1 mouse cellular context compared by ENCODE assay signal in the genomic region with DNA sequence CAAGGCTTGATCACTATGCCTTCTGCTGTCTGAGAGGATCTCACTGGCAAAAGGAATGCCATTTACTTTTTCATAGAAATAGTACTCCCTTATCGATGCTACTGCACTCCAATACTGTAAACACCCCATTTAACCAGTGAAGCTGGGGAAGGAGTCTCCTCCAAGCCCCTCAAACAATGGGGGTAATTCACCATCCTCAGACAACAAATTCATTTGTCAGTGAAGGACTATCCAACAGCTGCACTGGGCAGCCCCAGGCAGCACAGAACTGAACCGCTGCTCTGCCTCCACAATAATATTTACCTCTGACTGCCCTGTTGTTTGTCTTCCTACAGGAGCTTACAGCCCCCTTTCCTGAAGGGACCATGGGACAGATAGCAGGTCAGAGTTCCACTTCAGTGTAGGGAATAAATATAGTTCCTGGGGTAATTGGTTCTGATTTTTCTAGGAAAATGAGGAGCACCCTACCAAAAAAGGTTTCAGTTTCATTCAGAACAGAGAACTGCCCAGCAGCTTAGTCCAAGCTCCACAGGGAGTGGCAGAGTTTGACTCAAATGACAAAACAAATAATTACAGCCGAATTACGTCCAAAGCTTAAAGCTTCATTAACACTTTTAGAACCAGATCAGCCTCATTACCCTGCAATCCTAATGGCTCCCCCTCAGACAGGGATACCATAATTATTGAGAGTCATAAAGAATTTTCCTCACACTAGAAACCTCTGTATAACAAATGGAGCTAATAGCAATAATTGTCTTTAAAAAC.
TF ChIP-seq lines count a peak whose summit lies in the region.

No protein-coding gene starts in this region.

TF ChIP-seq in CH12.LX, 34 proteins besides CTCF, POLR2A, EP300 and RAD21:
- TF ChIP-seq E2F4 (IDR thresholded peaks at IDR 0.05; ENCODE audit: insufficient replicate concordance, low read depth, low read length) (no peak), ZC3H11A (IDR thresholded peaks at IDR 0.05; ENCODE audit: low read depth, low read length) (no peak), ZMIZ1 (IDR thresholded peaks at IDR 0.05; ENCODE audit: low read depth, low read length) (no peak), SIN3A (IDR thresholded peaks at IDR 0.05; ENCODE audit: low read length) (no peak), CHD2 (IDR thresholded peaks at IDR 0.05; ENCODE audit: low read length) (no peak), JUND (conservative IDR thresholded peaks at IDR 0.05; ENCODE audit: low read depth, low read length) (no peak), RCOR1 (conservative IDR thresholded peaks at IDR 0.05; ENCODE audit: low read depth, low read length) (no peak), MAX (IDR thresholded peaks at IDR 0.05; ENCODE audit: low read length) (no peak)
